Mouse (Mus musculus) intestine, postnatal 0 days (tissue): Measurements from ENCODE around the gene Sptlc2. TPM values are rescaled to one million over a fixed set of nuclear protein-coding genes. Genes with fewer than 3 reads are reported as not detected.
A peak's percentile ranks its signal among the peaks of the same experiment; 100 is the strongest.
"Not testable (repeated sequence)": the region's sequence is repeated elsewhere in the genome, so short reads cannot be mapped to it uniquely, and the experiment has no call there.

Experiments used
- ATAC-seq: fragments of 200-750 bp; cut with Nextera tagmentation; 2 replicates; pipeline ENCODE4 v1.8.0; 2017; ENCODE audit warnings: mild to moderate bottlenecking, moderate TSS enrichment, moderate library complexity
- H3K27ac ChIP-seq: fragments of 300-500 bp; sonication (generic); 2 replicates; pipeline ENCODE4 v1.5.1; 2014; ENCODE audit warnings: mild to moderate bottlenecking, low read depth, low read length, moderate library complexity
- H3K27me3 ChIP-seq: fragments of 300-500 bp; sonication (generic); replicated peaks from 2 replicates; pipeline ENCODE4 v1.6.1; 2014; ENCODE audit warnings: low read length, mixed read lengths; ENCODE audit not compliant: control insufficient read depth, insufficient read depth
- H3K36me3 ChIP-seq: fragments of 300-500 bp; sonication (generic); 2 replicates; pipeline ENCODE4 v1.6.1; 2014; ENCODE audit warnings: mild to moderate bottlenecking, moderate library complexity; ENCODE audit not compliant: control insufficient read depth, insufficient read depth
- H3K4me1 ChIP-seq: fragments of 300-500 bp; sonication (generic); replicated peaks from 2 replicates; pipeline ENCODE4 v1.6.1; 2014; ENCODE audit warnings: antibody characterized with exemption, low read length, mixed read lengths; ENCODE audit not compliant: control insufficient read depth, insufficient read depth
- H3K4me2 ChIP-seq: fragments of 300-500 bp; sonication (generic); replicated peaks from 2 replicates; pipeline ENCODE4 v1.6.1; 2014; ENCODE audit warnings: low read depth, mild to moderate bottlenecking, moderate library complexity
- H3K4me3 ChIP-seq: fragments of 300-500 bp; sonication (generic); 2 replicates; pipeline ENCODE4 v1.5.1; 2014; ENCODE audit warnings: low read depth, low read length
- H3K9ac ChIP-seq: fragments of 300-500 bp; sonication (generic); 2 replicates; pipeline ENCODE4 v1.6.1; 2014; ENCODE audit warnings: mild to moderate bottlenecking, low read depth, low read length
- H3K9me3 ChIP-seq: fragments of 300-500 bp; sonication (generic); 2 replicates; pipeline ENCODE4 v1.6.1; 2016; ENCODE audit warnings: mixed run types; ENCODE audit not compliant: control insufficient read depth
- CTCF ChIP-seq: sonication (generic); IDR thresholded peaks from 2 replicates; pipeline ENCODE4 v1.5.1; 2016; ENCODE audit warnings: low read depth, mild to moderate bottlenecking, control low read depth, antibody characterized with exemption, moderate library complexity
- WGBS: fragments of 180-500 bp; shearing (Covaris S2); extraction: QIAGEN DNeasy Blood & Tissue Kit; methylation state at CpG from one replicate; pipeline ENCODE4 v1.1.7; 2014; 5-methylcytosine and 5-hydroxymethylcytosine counted together
- polyA plus RNA-seq: library from polyadenylated mRNA; unstranded; fragments of >200 nt; fragmentation: Nextera tagmentation; extraction: Ambion mirVana; gene quantifications from 2 replicates; pipeline ENCODE4 v1.2.1, GENCODE M21; 2015

Sptlc2 gene
- polyA plus RNA-seq, 1 experiment from 2014 or later, result 186 TPM

- Histone ChIP-seq H3K36me3 (no peaks in the 10 kb centered on the region), H3K27ac (no peak overlapping the region), H3K4me2 (no peak overlapping the region), H3K9me3 (no peaks in the 10 kb centered on the region), H3K4me3 (no peak overlapping the region), H3K27me3 (no peaks in the 10 kb centered on the region), H3K9ac (no peak overlapping the region), H3K4me1 (peaks cover 4% of the 10 kb centered on the region; the same call in 1 of the 2 replicates)
- WGBS, result 92% methylated on average over 4 of the region's 4 CpGs
- TF ChIP-seq CTCF, result no peak
- no peak for ATAC-seq
These were observed 105.4 kb downstream of the Sptlc2 start for GRCm38 (mm10) chr12:87282743-87283142.

GRCm38 (mm10) chr12:87281766-87282165 lies 106.4 kb downstream of the Sptlc2 start:
- Histone ChIP-seq H3K9me3 (no peaks in the 10 kb centered on the region), H3K4me2 (no peak overlapping the region), H3K4me1 (peaks cover 4% of the 10 kb centered on the region; the same call in 1 of the 2 replicates), H3K27me3 (no peaks in the 10 kb centered on the region), H3K27ac (no peak overlapping the region), H3K4me3 (no peak overlapping the region), H3K9ac (no peak overlapping the region), H3K36me3 (0 out of 2 replicates have a peak, but pooled peaks cover under 1% of the 10 kb centered on the region)
- 41% methylated on average over 1 of the region's 1 CpGs for WGBS
- no peak for TF ChIP-seq CTCF
- ATAC-seq, result no peak

GRCm38 (mm10) chr12:87279879-87280278 lies 108.3 kb downstream of the Sptlc2 start:
- no peak for ATAC-seq

GRCm38 (mm10) chr12:87279350-87279749 lies 108.8 kb downstream of the Sptlc2 start:
- Histone ChIP-seq H3K36me3 (peaks cover 22% of the 10 kb centered on the region), H3K27me3 (no peaks in the 10 kb centered on the region), H3K9ac (no peak overlapping the region), H3K4me1 (peaks cover 4% of the 10 kb centered on the region; the same call in 1 of the 2 replicates), H3K4me2 (peak overlapping the region; percentile 21; the same call in 1 of the 2 replicates), H3K9me3 (no peaks in the 10 kb centered on the region), H3K4me3 (no peak overlapping the region), H3K27ac (no peak overlapping the region)
- 23% methylated on average over 3 of the region's 3 CpGs for WGBS
- peak; percentile 32 for ATAC-seq
- no peak for TF ChIP-seq CTCF

More at GRCm38 (mm10) chr12:87279879-87280278, 108.3 kb downstream of the Sptlc2 start:
- H3K27me3 ChIP-seq, result no peaks in the 10 kb centered on the region
- 50% methylated on average over 14 of the region's 14 CpGs for WGBS
- H3K4me1 ChIP-seq, result peaks cover 4% of the 10 kb centered on the region; the same call in 1 of the 2 replicates
- peak overlapping the region; percentile 21; the same call in 1 of the 2 replicates for H3K4me2 ChIP-seq
- no peak overlapping the region for H3K27ac ChIP-seq
- H3K9ac ChIP-seq, result no peak overlapping the region
- peak; percentile 37 for TF ChIP-seq CTCF
- H3K9me3 ChIP-seq, result no peaks in the 10 kb centered on the region
- peaks cover 18% of the 10 kb centered on the region for H3K36me3 ChIP-seq
- H3K4me3 ChIP-seq, result no peak overlapping the region

GRCm38 (mm10) chr12:87278118-87278730 lies 109.9 kb downstream of the Sptlc2 start:
- H3K9me3 ChIP-seq, result no peaks in the 10 kb centered on the region
- H3K36me3 ChIP-seq, result peaks cover 33% of the 10 kb centered on the region
- H3K27me3 ChIP-seq, result no peaks in the 10 kb centered on the region
- no peak overlapping the region; the same call in 1 of the 2 replicates for H3K4me2 ChIP-seq
- no peak overlapping the region for H3K4me3 ChIP-seq
- no peak overlapping the region for H3K27ac ChIP-seq
- TF ChIP-seq CTCF, result no peak
- H3K9ac ChIP-seq, result no peak overlapping the region
- peaks cover 4% of the 10 kb centered on the region; the same call in 1 of the 2 replicates for H3K4me1 ChIP-seq
- ATAC-seq, result peak; percentile 46
- 12% methylated on average over 6 of the region's 6 CpGs for WGBS

- H3K4me1 ChIP-seq, H3K4me2 ChIP-seq, H3K9ac ChIP-seq, H3K27me3 ChIP-seq, H3K9me3 ChIP-seq, H3K4me3 ChIP-seq, ATAC-seq, H3K27ac ChIP-seq: not testable (repeated sequence)
- 88% methylated on average over 4 of the region's 4 CpGs for WGBS
- peaks cover 43% of the 10 kb centered on the region for H3K36me3 ChIP-seq
These were observed 110.9 kb downstream of the Sptlc2 start for GRCm38 (mm10) chr12:87277251-87277650.
